Mouse (Mus musculus): ENCODE measurements at regions not wholly inside any gene's neighbourhood (a gene's known extent, or its start where the extent isn't known, plus 50 kb on each side); places are given as distances from the start of the nearest gene placed in this dataset.

DNA sequence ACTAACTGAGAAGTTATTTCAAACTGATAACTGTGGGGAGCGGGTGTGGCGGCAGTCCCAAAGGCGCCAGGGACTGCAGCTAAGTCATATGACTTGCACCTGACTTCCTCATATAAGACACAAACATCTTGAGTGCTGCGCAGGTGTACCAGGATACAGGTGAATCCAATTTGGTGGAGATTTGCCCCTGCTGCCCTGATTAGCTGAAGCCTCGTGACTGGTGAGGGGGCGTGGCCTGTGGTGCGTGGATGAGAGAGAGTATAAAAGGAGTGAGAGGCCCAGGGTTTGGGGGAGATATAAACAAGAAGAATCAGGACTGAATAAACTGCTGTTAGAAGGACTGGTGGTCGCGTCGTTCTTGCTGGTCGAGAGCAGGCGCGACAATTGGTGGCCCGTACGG lies 731.6 kb upstream of the Pcdh10 start:
- DNase-seq (ENCODE audit: low spot score in 2 of 2): peak in 1 of 2 experiments; percentile 62

DNA sequence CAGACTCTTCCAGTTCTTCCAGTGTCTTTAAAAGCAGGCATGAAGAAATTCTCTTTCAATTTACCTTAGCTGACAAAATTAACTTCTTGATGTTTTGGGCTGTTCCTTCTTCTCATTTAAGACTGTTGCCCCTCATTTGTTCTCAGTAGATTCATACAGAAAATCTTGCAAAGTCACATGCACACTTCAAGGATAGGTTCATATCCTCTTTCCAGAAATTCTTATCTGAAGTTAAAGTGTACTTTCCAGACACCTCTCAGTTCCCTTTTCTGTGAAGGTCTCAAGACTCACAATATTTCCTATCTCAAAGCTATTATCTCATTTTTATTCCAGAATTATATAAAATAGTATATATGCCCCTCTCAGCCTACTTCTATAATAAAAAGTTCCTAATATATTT lies 681.8 kb upstream of the Pcdh10 start:
- no peak for DNase-seq (ENCODE audit: low spot score in 2 of 2)

DNA sequence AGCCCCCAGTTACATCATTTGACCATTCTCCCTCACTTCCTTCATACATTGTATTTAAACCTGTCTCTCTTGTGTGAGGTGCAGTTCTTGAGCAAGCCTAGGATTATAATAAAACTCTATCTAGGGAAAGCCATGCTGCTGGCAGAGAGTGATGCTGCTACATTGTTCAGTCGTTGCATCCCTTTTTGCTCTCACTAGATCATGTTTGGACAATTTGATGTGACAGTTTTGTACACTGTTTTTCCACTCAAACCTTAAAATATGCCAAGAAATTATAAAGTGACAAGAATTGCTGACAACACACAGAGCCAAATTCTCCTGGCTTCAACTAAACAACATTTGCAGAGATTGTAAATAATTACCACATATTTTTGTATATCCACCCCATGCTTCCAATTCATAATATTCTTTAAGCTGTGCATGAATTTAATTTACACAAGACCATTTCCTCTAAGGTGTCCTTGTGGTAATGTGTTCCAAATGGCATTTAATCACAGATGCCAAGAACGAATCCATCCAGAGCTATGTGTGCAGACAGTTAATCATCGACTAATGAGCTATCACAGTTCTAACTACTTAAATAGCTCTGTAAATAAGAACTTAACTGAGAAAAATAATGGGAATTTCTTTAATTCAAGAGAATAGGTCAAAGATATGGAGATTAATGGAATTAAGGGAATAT lies 681.1 kb upstream of the Pcdh10 start:
- DNase-seq (ENCODE audit: low spot score in 2 of 2): no peak

DNA sequence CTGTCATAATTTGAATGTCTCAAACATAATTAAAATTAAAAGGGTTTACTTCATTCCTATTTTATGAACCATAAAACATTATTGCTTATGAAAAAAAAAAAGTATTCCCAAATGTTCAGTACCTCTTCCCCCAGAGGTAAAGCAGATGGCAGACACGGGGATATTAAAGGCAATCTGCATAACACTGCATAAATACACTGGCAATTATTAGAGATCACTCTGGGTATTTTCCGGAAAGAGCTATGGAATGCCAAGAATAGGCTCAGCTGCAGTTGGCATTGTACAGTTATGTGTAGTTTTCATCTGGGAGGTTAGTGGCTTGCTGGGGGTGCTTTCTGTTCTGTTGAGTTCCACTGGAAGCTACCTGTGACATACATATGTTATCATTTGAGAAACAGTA lies 677.1 kb upstream of the Pcdh10 start:
- DNase-seq (ENCODE audit: low spot score in 2 of 2): no peak

DNA sequence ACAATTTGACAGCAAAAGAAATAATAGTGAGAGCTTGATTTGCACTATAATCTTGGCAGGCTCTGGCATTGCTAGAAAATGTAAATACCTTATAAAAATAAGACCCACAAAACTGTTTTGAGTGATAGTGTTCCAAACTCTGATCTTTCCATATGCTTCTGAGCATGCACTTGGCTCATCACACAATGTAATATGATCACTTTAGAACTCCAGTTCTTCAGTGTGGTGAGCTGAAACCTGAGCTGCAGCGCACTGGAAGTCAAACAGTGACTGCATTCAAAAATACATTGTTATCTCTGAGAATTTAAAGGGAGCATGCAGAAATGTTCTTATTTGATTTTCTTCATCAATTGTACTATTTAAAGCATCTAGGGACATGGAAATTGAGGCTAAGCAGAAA lies 672.5 kb upstream of the Pcdh10 start:
- DNase-seq (ENCODE audit: low spot score in 2 of 2): no peak

DNA sequence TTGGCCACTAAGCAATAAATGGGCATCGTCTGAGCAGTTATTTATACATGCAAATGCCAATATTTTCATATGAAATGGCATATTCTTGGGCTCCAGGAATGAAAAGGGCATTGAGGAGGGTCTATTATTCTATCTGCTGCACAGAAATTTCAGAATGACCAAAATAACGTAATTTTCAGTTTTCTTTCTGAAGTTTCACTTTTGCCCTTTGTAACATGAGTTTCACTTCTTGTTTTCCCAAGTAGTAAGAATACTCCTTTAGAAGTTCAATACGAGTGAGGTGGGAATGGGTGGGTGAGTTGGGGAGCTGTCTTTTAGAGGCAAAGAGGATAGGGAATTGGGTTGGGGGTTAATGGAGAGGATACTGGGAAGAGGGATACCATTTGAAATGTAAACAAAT lies 662.7 kb upstream of the Pcdh10 start:
- no peak for DNase-seq (ENCODE audit: low spot score in 2 of 2)
